Comparison of ENCODE assay signal across 17 mouse cellular contexts in the genomic region with DNA sequence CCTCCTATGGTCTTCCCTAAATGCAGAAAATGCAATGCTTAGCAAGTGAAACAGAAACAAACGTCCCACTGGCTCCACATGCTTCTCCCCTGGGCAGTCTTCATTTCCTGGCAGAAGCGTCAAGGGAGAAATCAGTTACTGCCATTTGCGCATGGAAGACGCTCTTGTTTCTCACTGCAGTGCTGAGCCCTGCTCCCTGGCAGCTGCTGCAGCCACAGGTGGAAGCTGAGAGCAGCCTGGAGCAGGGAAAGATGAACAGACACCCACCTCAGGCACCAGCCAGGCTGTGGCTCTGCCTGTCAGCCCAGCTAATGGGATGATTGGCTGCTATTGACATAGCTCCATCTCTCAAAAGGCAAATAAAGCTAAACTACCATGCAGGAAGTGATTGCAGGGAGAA.
A peak's percentile ranks its signal among the peaks of the same experiment; 100 is the strongest.
DNase-seq lines count a peak whose midpoint lies in the region; ATAC-seq lines count a peak whose summit lies in the region.
"Had no signal": no experiment of that assay in that cellular context is flagged by ENCODE, and none has a peak within 500 bp of the region (broad histone marks: within the 10 kb centered on the region; RNA-seq: fewer than 3 reads in every experiment).

No protein-coding gene starts in this region.

- no peak for DNase-seq in frontal cortex, postnatal 10 days (ENCODE audit: low spot score in 2 of 2)
- peak; percentile 40 for DNase-seq in layer of hippocampus, adult 9-11 months
- DNase-seq in layer of hippocampus, postnatal 25 days (ENCODE audit: extremely low spot score in 1 of 2, low spot score in 1 of 2): no peak
- DNase-seq in right cerebral cortex, adult 18-20 months: peak; percentile 51
- no peak for DNase-seq in right cerebral cortex, postnatal 4 days
- peak; percentile 28 for DNase-seq in right cerebral cortex, postnatal 25 days
- DNase-seq: adrenal gland, postnatal 14 days; gastrocnemius, postnatal 25 days; heart, postnatal 10 days; kidney, adult 2 months; kidney, postnatal 14 days; lung, adult 18-20 months; lung, postnatal 36 days; thymus, postnatal 25 days had no signal

- 0 out of 2 replicates have a peak, but pooled peaks have one; percentile 9 for ATAC-seq in frontal cortex, adult (ENCODE audit: low TSS enrichment)
- ATAC-seq: activated CD4-positive, CD25-positive, alpha-beta regulatory T cell, adult 4 months; Patski had no signal

Comparison
In these comparisons a context has a peak if more than half of its experiments do, and no peak if none do; other contexts are left out.
1. DNase-seq: peak in layer of hippocampus, adult 9-11 months (single experiment), right cerebral cortex, adult 18-20 months (single experiment) and right cerebral cortex, postnatal 25 days (single experiment); none in frontal cortex, postnatal 10 days (0 of 2), layer of hippocampus, postnatal 25 days (0 of 2) and right cerebral cortex, postnatal 4 days (single experiment).